Mouse (Mus musculus) heart, adult 2 months (tissue): ENCODE results near the gene Hist2h2aa2.

Source experiments
- CTCF ChIP-seq: fragments of 200-600 bp; IDR thresholded peaks from 2 replicates; pipeline ENCODE4 v1.8.1; 2022; ENCODE audit warnings: antibody characterized with exemption, mild to moderate bottlenecking, moderate library complexity
- POLR2A ChIP-seq: fragments of 200-500 bp; IDR thresholded peaks from 2 replicates; pipeline ENCODE4 v1.6.1; 2011; ENCODE audit warnings: mild to moderate bottlenecking, low read depth, low read length, control low read depth; ENCODE audit not compliant: insufficient read depth

DNA sequence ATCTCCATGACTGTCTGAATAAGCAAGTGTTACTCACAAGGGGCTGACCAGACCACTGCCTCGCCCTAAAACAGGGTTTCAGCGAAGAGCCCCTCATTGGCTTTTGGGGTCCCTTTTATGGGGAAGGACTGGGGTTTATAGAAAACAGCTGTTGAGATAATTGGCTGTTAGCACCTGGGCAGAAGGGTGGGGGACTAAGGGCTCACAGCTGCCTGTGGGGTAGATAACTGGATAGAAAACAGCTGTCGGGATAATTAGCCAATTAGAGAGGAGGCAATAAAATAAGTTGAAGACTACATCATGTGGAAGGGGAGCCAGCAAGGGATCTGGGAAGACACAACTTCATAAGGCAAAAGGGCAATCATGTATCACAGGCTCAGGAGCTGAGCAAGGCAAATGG lies 10.8 kb upstream of the Hist2h2aa2 start:
- TF ChIP-seq CTCF (no peak), POLR2A (no peak)
